Mouse (Mus musculus) splenic B cell, adult 2 months (primary cell): ENCODE results near the gene Olfr54.
A peak's percentile ranks its signal among the peaks of the same experiment; 100 is the strongest.
"Not testable (repeated sequence)": the region's sequence is repeated elsewhere in the genome, so short reads cannot be mapped to it uniquely, and the experiment has no call there.

Experiments
- DNase-seq: peaks from one replicate; pipeline ENCODE4 v3.0.0-alpha.2; 2011; ENCODE audit warnings: low read depth, low spot score
- H3K27me3 ChIP-seq: 2 replicates; pipeline ENCODE4 v1.6.1; 2012; ENCODE audit warnings: mild to moderate bottlenecking, low read length, moderate library complexity, mixed read lengths; ENCODE audit not compliant: control insufficient read depth, poor library complexity, insufficient read depth, severe bottlenecking
- H3K36me3 ChIP-seq: 2 replicates; pipeline ENCODE4 v1.6.1; 2012; ENCODE audit warnings: mild to moderate bottlenecking, low read length, moderate library complexity, mixed read lengths; ENCODE audit not compliant: control insufficient read depth, poor library complexity, insufficient read depth, severe bottlenecking

Olfr54 gene

GRCm38 (mm10) chr11:51013936-51014335 lies at the start of gene Olfr54:
TSS of gene Olfr54 (plus strand) at chr11:51014236.
- no peak for DNase-seq
- no peaks in the 10 kb centered on the region for H3K27me3 ChIP-seq
- H3K36me3 ChIP-seq: no peaks in the 10 kb centered on the region

- no peak for DNase-seq
- Histone ChIP-seq H3K27me3 (no peaks in the 10 kb centered on the region), H3K36me3 (no peaks in the 10 kb centered on the region)
These were observed 49.1 kb upstream of the Olfr54 start for GRCm38 (mm10) chr11:50964886-50965285.

GRCm38 (mm10) chr11:50966230-50966629 lies 47.8 kb upstream of the Olfr54 start, which contains the start of gene Olfr1378:
TSS of gene Olfr1378 (plus strand) at chr11:50966530.
- DNase-seq: no peak
- no peaks in the 10 kb centered on the region for H3K27me3 ChIP-seq

GRCm38 (mm10) chr11:50977216-50977615 lies 36.8 kb upstream of the Olfr54 start:
- no peaks in the 10 kb centered on the region; the same call in 1 of the 2 replicates for H3K27me3 ChIP-seq

More at GRCm38 (mm10) chr11:50966230-50966629, 47.8 kb upstream of the Olfr54 start, which contains the start of gene Olfr1378:
- H3K36me3 ChIP-seq: no peaks in the 10 kb centered on the region

GRCm38 (mm10) chr11:50981667-50982066 lies 32.4 kb upstream of the Olfr54 start, which contains the start of gene Olfr1377:
TSS of gene Olfr1377 (plus strand) at chr11:50981967.
- DNase-seq: no peak
- Histone ChIP-seq H3K36me3 (no peaks in the 10 kb centered on the region), H3K27me3 (no peaks in the 10 kb centered on the region; the same call in 1 of the 2 replicates)

More at GRCm38 (mm10) chr11:50977216-50977615, 36.8 kb upstream of the Olfr54 start:
- no peak for DNase-seq
- H3K36me3 ChIP-seq: no peaks in the 10 kb centered on the region

- DNase-seq: no peak
- H3K27me3 ChIP-seq: no peaks in the 10 kb centered on the region
- H3K36me3 ChIP-seq: no peaks in the 10 kb centered on the region
These were observed 10.7 kb upstream of the Olfr54 start, which contains the start of gene Olfr51 for GRCm38 (mm10) chr11:51003296-51003695. TSS of gene Olfr51 (plus strand) at chr11:51003596.

GRCm38 (mm10) chr11:51011821-51012220 lies 2.2 kb upstream of the Olfr54 start:
- Histone ChIP-seq H3K27me3 (no peaks in the 10 kb centered on the region), H3K36me3 (no peaks in the 10 kb centered on the region)
- no peak for DNase-seq

GRCm38 (mm10) chr11:51016341-51016740 lies 2.3 kb downstream of the Olfr54 start:
- no peak for DNase-seq
- Histone ChIP-seq H3K27me3 (no peaks in the 10 kb centered on the region), H3K36me3 (no peaks in the 10 kb centered on the region)

GRCm38 (mm10) chr11:51026811-51027210 lies 12.8 kb downstream of the Olfr54 start:
- not testable (repeated sequence) for H3K27me3 ChIP-seq, DNase-seq, H3K36me3 ChIP-seq

- not testable (repeated sequence) for H3K27me3 ChIP-seq, DNase-seq, H3K36me3 ChIP-seq
These were observed 15.3 kb downstream of the Olfr54 start for GRCm38 (mm10) chr11:51029381-51029780.

- no peaks in the 10 kb centered on the region for H3K27me3 ChIP-seq
- H3K36me3 ChIP-seq: no peaks in the 10 kb centered on the region
- no peak for DNase-seq
These were observed 16.2 kb downstream of the Olfr54 start for GRCm38 (mm10) chr11:51030225-51030624.

- no peaks in the 10 kb centered on the region for H3K36me3 ChIP-seq
- DNase-seq: peak; percentile 49
- no peaks in the 10 kb centered on the region for H3K27me3 ChIP-seq
These were observed 18.8 kb downstream of the Olfr54 start for GRCm38 (mm10) chr11:51032851-51033250.

GRCm38 (mm10) chr11:51034141-51034540 lies 20.1 kb downstream of the Olfr54 start:
- H3K27me3 ChIP-seq, DNase-seq, H3K36me3 ChIP-seq: not testable (repeated sequence)

- no peak for DNase-seq
- H3K36me3 ChIP-seq: no peaks in the 10 kb centered on the region
- no peaks in the 10 kb centered on the region for H3K27me3 ChIP-seq
These were observed 21.9 kb downstream of the Olfr54 start for GRCm38 (mm10) chr11:51035951-51036350.

GRCm38 (mm10) chr11:51044776-51045175 lies 30.7 kb downstream of the Olfr54 start:
- not testable (repeated sequence) for H3K27me3 ChIP-seq, DNase-seq, H3K36me3 ChIP-seq

- DNase-seq, H3K27me3 ChIP-seq, H3K36me3 ChIP-seq: not testable (repeated sequence)
These were observed 33.8 kb downstream of the Olfr54 start, which contains the start of gene Olfr1375 for GRCm38 (mm10) chr11:51047809-51048208. TSS of gene Olfr1375 (plus strand) at chr11:51048109.
